Mouse (Mus musculus) cerebellum, postnatal 25 days (tissue): ENCODE measurements around the gene Tmem107.

Source experiments
- DNase-seq, 2 experiments: peaks; one replicate each; pipeline ENCODE4 v3.0.0; 2021; ENCODE audit warnings: mixed read lengths in 2 of 2

Tmem107 gene

GRCm38 (mm10) chr11:69109032-69109900 is 38.7 kb downstream of the Tmem107 start:
- peak; percentile 24 to 28 for DNase-seq

- peak; percentile 97 to 98 for DNase-seq
Measured at GRCm38 (mm10) chr11:69110319-69111046, 39.9 kb downstream of the Tmem107 start.

- DNase-seq, result no peak
Measured at GRCm38 (mm10) chr11:69111051-69111810, 40.6 kb downstream of the Tmem107 start.

DNA sequence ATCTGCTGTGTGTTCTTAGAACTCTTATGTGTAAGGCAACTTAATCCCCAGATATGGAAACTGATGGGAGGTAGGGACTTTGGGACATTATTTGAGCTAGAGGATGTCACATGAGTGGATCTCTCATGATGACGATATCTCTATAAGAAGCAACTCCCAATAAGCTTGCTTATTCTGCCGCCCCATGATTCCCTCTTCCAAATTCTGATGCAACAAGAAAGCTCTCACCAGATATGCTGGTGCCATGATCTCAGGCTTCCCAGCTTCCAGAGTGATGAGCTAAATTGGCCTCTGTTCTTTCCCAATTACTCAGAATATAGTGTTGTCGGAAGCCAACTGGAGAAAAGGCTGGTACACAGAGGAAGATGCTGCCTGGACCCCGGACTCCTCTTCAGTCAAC is 41.3 kb downstream of the Tmem107 start:
- DNase-seq, result no peak

- no peak for DNase-seq
Measured at GRCm38 (mm10) chr11:69114018-69114417, 43.4 kb downstream of the Tmem107 start.

DNA sequence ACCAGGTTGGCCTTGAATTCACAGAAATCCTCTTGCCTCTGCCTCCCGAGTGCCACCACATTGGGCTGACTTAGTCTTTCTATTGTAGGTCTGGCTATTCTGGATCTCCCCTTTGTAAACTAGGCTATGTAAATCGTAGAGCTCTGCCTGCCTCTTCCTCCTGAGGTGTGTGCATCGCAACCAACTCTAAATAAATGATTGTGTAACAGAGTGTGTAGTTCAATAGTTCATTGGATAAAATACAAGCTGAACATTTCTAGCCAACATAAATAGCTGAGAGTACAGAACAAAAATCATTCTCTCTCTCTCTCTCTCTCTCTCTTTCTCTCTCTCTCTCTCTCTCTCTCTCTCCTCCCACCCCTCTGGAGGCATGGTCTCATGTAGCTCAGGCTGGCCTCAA is 44.0 kb downstream of the Tmem107 start:
- DNase-seq, result no peak

- peak; percentile 14 for DNase-seq
Measured at GRCm38 (mm10) chr11:69116843-69117242, 46.2 kb downstream of the Tmem107 start.

GRCm38 (mm10) chr11:69117737-69118695 is 47.4 kb downstream of the Tmem107 start:
- peak; percentile 82 to 83 for DNase-seq

- DNase-seq, result peak; percentile 87 to 92
Measured at GRCm38 (mm10) chr11:69118765-69119164, 48.2 kb downstream of the Tmem107 start.

GRCm38 (mm10) chr11:69119446-69120155 is 49.0 kb downstream of the Tmem107 start:
- no peak for DNase-seq

DNA sequence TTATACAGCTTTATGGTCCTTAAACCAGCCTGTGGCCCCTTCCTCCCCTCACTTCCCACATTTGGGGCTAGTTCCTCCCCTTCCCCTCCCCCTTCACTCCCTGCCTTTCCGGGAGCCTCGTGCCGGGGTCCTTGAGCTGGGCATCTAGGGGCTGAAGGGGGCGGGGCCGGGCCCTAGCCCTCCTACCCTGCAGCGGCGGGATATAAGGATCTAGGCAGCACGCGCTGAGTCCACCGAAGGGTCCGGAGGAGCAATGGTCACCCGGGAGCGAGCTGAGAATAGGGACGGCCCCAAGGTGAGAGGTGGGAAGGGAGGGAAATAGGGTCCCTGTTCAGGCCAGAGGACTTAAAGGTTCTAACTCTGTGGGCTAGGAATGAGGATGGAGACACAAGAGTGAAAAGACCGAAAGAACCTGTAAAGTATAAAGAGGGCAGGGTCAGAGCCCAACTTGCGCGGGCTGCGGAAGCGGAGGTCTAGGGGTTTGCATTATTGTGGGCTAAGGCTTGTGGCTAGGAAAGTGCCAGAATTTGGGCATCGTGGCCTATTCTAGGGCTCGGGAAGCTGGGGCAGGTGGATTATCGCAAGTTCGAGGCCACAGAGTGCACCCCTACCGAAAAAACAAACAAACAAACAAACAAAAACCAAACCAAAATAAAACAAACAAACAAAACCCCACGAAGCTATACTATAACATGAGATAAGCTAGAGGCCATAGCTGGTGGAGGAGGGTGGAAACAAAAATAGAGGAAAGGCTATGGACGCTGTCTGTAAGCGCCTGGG is 49.8 kb downstream of the Tmem107 start, which contains the start of gene Hes7:
TSS of gene Hes7 (plus strand) at position 184 of the 780 bp plus-strand sequence.
- peak; percentile 25 to 46 for DNase-seq

DNA sequence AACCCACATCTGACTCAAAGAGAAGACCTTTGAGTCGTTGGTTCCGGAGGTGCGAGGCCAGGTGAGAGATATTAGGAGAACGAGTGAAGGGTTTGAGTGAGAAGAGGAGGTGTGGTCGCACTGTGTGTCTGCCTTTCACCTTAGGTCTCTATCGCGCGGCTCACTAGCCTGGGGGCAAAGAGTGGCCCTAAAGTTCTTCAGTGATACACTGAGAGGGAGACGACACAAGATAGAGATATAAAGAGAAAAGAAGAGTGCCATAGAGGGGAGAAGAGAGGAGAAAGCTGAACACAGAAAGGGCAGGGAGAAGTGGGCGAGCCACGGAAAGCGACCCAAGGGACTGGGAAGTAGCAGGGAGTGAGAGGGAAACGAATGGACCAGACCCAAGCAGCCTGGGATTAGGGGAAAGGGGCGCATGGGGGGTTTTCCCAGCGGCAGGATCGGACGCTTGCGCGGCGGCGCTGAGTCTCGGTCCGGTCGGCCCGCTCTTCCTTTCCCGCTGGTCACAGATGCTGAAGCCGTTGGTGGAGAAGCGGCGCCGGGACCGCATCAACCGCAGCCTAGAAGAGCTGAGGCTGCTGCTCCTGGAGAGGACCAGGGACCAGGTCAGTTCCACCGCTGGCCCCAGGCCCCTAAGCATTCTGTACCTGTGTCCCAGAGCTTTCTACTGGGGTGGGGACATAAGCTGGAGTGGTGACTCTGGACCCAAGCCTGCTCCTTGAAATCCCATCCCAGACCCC is 50.6 kb downstream of the Tmem107 start:
- DNase-seq, result peak; percentile 51 to 58

GRCm38 (mm10) chr11:69121741-69122335 is 51.2 kb downstream of the Tmem107 start:
- peak in 1 of 2 experiments; percentile 70 for DNase-seq

GRCm38 (mm10) chr11:69122336-69122951 is 51.8 kb downstream of the Tmem107 start, which contains the start of gene 9130213A22Rik:
9130213A22Rik (minus strand) TSS chr11:69122589.
- DNase-seq, result peak; percentile 87 to 89
